Mouse (Mus musculus) heart, embryonic 12.5 days (tissue): ENCODE results near the gene Havcr2. TPM values are rescaled to one million over a fixed set of nuclear protein-coding genes. Genes with fewer than 3 reads are reported as not detected.
"Not testable (repeated sequence)": the region's sequence is repeated elsewhere in the genome, so short reads cannot be mapped to it uniquely, and the experiment has no call there.

Experiments
- ATAC-seq: fragments of 200-750 bp; cut with Nextera tagmentation; 2 replicates; pipeline ENCODE4 v1.8.0; 2017; ENCODE audit warnings: moderate TSS enrichment, moderate library complexity; ENCODE audit not compliant: insufficient number of reproducible peaks, low FRiP score
- H3K27ac ChIP-seq: fragments of 300-500 bp; sonication (generic); 2 replicates; pipeline ENCODE4 v1.5.1; 2016; ENCODE audit warnings: mild to moderate bottlenecking, moderate library complexity; ENCODE audit not compliant: poor library complexity, severe bottlenecking
- H3K27me3 ChIP-seq: fragments of 300-500 bp; sonication (generic); replicated peaks from 2 replicates; pipeline ENCODE4 v1.6.1; 2016; ENCODE audit warnings: mild to moderate bottlenecking, moderate library complexity
- H3K36me3 ChIP-seq: fragments of 300-500 bp; sonication (generic); 2 replicates; pipeline ENCODE4 v1.6.1; 2016; ENCODE audit warnings: mild to moderate bottlenecking, moderate library complexity
- H3K4me1 ChIP-seq: fragments of 300-500 bp; sonication (generic); replicated peaks from 2 replicates; pipeline ENCODE4 v1.6.1; 2016; ENCODE audit warnings: mild to moderate bottlenecking
- H3K4me2 ChIP-seq: fragments of 300-500 bp; sonication (generic); 2 replicates; pipeline ENCODE4 v1.6.1; 2016; ENCODE audit warnings: mild to moderate bottlenecking, moderate library complexity
- H3K4me3 ChIP-seq: fragments of 300-500 bp; sonication (generic); 2 replicates; pipeline ENCODE4 v1.5.1; 2016; ENCODE audit warnings: mild to moderate bottlenecking
- H3K9ac ChIP-seq: fragments of 300-500 bp; sonication (generic); 2 replicates; pipeline ENCODE4 v1.6.1; 2016; ENCODE audit warnings: mild to moderate bottlenecking, moderate library complexity
- H3K9me3 ChIP-seq: fragments of 300-500 bp; sonication (generic); replicated peaks from 2 replicates; pipeline ENCODE4 v1.6.1; 2016; ENCODE audit warnings: mild to moderate bottlenecking, moderate library complexity
- WGBS: fragments of 180-500 bp; shearing (Covaris S2); methylation state at CpG from one replicate; pipeline ENCODE4 v1.1.7; 2016; 5-methylcytosine and 5-hydroxymethylcytosine counted together
- polyA plus RNA-seq: library from polyadenylated mRNA; unstranded; fragments of >200 nt; fragmentation: Nextera tagmentation; extraction: Ambion mirVana; gene quantifications from 2 replicates; pipeline ENCODE4 v1.2.1, GENCODE M21; 2016

Havcr2 gene
- polyA plus RNA-seq, 1 experiment from 2014 or later: 0.10 TPM

DNA sequence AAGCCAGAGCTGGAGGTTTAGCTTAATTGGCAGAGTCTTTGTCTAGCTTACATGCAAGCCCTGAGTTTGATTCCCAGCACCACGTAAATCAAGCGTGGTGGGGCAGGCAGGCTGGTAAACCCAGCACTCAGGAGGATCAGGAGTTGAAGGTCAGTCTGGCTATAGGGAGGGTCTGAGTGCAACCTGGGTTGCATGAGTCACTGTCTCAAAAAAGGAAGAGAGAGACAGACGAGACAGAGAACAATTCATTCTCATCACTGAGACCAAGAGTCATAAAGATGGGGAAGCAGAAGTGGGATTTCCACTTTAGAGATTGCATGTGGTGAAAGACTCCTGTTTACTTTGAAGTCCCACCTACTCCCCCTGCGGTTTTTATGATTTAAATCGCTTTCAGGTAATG is 6.6 kb downstream of the Havcr2 start:
- Histone ChIP-seq H3K4me1 (0 out of 2 replicates have a peak, but pooled peaks cover 3% of the 10 kb centered on the region), H3K4me3 (no peak overlapping the region), H3K9me3 (no peaks in the 10 kb centered on the region), H3K4me2 (no peak overlapping the region), H3K27me3 (no peaks in the 10 kb centered on the region), H3K27ac (no peak overlapping the region), H3K9ac (no peak overlapping the region), H3K36me3 (no peaks in the 10 kb centered on the region)
- ATAC-seq: no peak
- WGBS: 66% methylated on average over 5 of the region's 5 CpGs

DNA sequence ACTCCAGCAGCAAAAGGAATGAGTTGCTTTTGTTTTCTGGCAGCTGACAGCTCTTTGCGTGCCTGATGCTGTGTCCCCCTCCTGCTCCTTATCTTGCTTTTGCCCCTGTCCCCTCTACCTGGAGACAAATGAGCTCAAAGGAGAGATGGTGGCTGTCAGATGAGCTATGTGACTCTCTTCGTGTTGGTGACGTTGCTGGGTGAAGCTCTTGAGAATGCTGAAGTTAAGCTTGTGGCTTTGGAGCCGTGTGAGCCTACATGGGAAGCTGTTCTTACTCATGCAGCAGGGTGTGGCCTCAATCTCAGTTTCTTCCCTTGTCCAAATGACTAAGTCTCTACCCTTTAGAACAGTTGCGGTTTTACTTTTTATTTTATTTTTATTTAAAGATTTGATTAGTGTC is 7.2 kb downstream of the Havcr2 start:
- Histone ChIP-seq H3K27me3 (no peaks in the 10 kb centered on the region), H3K27ac (no peak overlapping the region), H3K4me2 (no peak overlapping the region), H3K9me3 (no peaks in the 10 kb centered on the region), H3K9ac (no peak overlapping the region), H3K4me1 (0 out of 2 replicates have a peak, but pooled peaks cover 3% of the 10 kb centered on the region), H3K4me3 (no peak overlapping the region), H3K36me3 (no peaks in the 10 kb centered on the region)
- 45% methylated on average over 5 of the region's 5 CpGs for WGBS
- ATAC-seq: no peak

DNA sequence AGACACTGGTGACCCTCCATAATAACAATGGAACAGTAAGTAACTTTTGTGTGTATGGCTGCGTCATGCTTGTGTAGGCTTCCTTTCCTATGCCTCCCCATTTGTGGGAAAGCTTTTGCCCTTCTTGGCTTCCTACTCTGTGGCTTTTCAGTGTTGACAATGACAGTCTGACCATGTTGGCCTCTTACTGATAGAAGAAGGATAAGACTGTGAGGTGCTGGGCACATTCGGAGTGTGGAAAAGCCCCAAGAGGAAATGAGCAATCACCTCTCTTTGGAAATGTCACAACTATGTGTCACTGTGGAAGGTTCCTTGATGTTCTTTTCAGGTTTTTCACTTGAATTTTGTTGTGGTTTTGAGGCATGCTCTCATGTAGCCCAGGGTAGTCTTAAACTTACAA is 12.1 kb downstream of the Havcr2 start:
- H3K9me3 ChIP-seq: no peaks in the 10 kb centered on the region
- no peaks in the 10 kb centered on the region for H3K27me3 ChIP-seq
- 0 out of 2 replicates have a peak, but pooled peaks cover 1% of the 10 kb centered on the region for H3K4me1 ChIP-seq
- H3K36me3 ChIP-seq: no peaks in the 10 kb centered on the region
- no peak overlapping the region for H3K4me2 ChIP-seq
- no peak overlapping the region for H3K9ac ChIP-seq
- H3K4me3 ChIP-seq: no peak overlapping the region
- 69% methylated on average over 2 of the region's 2 CpGs for WGBS
- H3K27ac ChIP-seq: no peak overlapping the region
- no peak for ATAC-seq

DNA sequence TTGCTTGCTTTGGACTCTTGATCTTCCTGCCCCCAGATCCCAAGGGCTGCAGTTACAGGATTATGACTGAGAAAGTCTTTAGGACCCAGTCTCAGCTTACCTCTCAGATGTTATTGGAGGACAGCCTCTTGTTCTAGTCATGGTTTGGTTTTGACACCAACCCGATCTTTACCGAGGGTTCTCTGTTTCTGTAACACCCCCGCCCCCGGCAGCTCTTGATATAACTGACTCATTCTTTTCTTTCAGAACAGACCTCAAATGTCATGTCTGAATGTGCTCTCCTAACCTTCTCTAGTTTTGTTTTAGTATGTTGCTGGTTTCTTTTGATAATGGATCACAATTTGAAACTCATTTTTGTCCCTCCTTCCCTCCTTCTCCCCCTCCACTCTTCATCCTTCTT is 19.5 kb downstream of the Havcr2 start:
- Histone ChIP-seq H3K4me3 (no peak overlapping the region), H3K9ac (no peak overlapping the region), H3K4me1 (no peaks in the 10 kb centered on the region), H3K27me3 (no peaks in the 10 kb centered on the region), H3K4me2 (no peak overlapping the region), H3K27ac (no peak overlapping the region), H3K9me3 (no peaks in the 10 kb centered on the region), H3K36me3 (no peaks in the 10 kb centered on the region)
- WGBS: 81% methylated on average over 4 of the region's 4 CpGs
- ATAC-seq: no peak

DNA sequence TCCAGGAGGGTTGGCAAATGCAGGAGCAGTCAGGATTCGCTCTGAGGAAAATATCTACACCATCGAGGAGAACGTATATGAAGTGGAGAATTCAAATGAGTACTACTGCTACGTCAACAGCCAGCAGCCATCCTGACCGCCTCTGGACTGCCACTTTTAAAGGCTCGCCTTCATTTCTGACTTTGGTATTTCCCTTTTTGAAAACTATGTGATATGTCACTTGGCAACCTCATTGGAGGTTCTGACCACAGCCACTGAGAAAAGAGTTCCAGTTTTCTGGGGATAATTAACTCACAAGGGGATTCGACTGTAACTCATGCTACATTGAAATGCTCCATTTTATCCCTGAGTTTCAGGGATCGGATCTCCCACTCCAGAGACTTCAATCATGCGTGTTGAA is 24.6 kb downstream of the Havcr2 start:
- ATAC-seq: no peak
- Histone ChIP-seq H3K4me3 (no peak overlapping the region), H3K9me3 (0 out of 2 replicates have a peak, but pooled peaks cover 4% of the 10 kb centered on the region), H3K27me3 (no peaks in the 10 kb centered on the region), H3K36me3 (no peaks in the 10 kb centered on the region), H3K4me1 (no peaks in the 10 kb centered on the region), H3K9ac (no peak overlapping the region), H3K27ac (no peak overlapping the region), H3K4me2 (no peak overlapping the region)
- 83% methylated on average over 9 of the region's 9 CpGs for WGBS

DNA sequence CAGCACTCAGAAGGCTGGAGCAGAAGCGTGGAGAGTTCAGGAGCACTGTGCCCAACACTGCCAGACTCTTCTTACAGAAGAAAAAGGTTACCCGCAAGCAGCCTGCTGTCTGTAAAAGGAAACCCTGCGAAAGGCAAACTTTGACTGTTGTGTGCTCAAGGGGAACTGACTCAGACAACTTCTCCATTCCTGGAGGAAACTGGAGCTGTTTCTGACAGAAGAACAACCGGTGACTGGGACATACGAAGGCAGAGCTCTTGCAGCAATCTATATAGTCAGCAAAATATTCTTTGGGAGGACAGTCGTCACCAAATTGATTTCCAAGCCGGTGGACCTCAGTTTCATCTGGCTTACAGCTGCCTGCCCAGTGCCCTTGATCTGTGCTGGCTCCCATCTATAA is 25.8 kb downstream of the Havcr2 start:
- Histone ChIP-seq H3K4me1 (no peaks in the 10 kb centered on the region), H3K4me3 (no peak overlapping the region), H3K9ac (no peak overlapping the region), H3K27me3 (no peaks in the 10 kb centered on the region), H3K27ac (no peak overlapping the region), H3K36me3 (no peaks in the 10 kb centered on the region), H3K9me3 (0 out of 2 replicates have a peak, but pooled peaks cover 4% of the 10 kb centered on the region), H3K4me2 (no peak overlapping the region)
- no peak for ATAC-seq
- WGBS: 72% methylated on average over 7 of the region's 7 CpGs

DNA sequence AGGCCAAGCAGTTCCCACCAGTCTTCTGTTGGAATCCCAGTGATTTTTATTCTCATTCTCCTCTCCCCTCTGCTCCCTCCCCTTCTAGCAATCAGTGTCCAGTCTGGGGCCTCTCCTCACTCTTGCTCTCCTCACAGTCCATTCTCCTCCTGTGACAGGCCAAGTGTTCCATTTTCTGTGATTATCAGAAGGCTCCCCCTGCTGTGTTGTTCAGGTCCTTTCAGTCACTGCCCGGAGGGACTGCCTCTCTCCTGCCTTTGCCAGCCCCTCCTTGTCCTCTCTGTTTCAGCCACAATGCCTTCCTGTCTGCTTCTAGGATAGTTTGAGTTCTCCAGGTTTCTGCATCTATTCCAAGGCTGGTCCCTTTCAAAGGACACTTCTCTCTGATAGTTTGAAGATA is 33.5 kb downstream of the Havcr2 start:
- Histone ChIP-seq H3K4me3 (no peak overlapping the region), H3K27me3 (no peaks in the 10 kb centered on the region), H3K36me3 (no peaks in the 10 kb centered on the region), H3K4me2 (no peak overlapping the region), H3K27ac (no peak overlapping the region), H3K9ac (no peak overlapping the region), H3K9me3 (no peaks in the 10 kb centered on the region), H3K4me1 (no peaks in the 10 kb centered on the region)
- 3% methylated on average over 1 of the region's 1 CpGs for WGBS
- no peak for ATAC-seq

DNA sequence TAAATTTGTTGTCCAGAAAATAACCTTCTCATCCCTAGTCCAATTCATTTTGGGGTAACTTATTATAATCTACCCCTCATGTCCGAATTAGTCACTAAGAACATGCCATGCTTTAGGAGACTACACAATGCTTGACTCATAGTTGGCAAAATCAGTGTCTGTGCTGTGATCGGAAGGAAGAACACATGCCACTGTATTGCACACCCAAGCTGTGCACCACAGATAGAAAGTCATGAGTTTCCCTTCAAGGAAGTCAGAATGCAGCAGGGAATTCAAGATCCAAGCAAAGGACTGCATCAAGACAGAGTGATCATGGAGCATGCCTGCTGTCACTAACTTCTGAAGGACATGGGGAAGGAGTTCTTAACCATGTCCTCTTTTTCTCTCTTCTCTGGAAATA is 33.9 kb downstream of the Havcr2 start:
- no peaks in the 10 kb centered on the region for H3K36me3 ChIP-seq
- H3K9me3 ChIP-seq: no peaks in the 10 kb centered on the region
- no peak overlapping the region for H3K9ac ChIP-seq
- 72% methylated on average over 2 of the region's 2 CpGs for WGBS
- H3K4me1 ChIP-seq: no peaks in the 10 kb centered on the region
- no peak overlapping the region for H3K4me3 ChIP-seq
- H3K27me3 ChIP-seq: no peaks in the 10 kb centered on the region
- H3K4me2 ChIP-seq: no peak overlapping the region
- no peak for ATAC-seq
- no peak overlapping the region for H3K27ac ChIP-seq

DNA sequence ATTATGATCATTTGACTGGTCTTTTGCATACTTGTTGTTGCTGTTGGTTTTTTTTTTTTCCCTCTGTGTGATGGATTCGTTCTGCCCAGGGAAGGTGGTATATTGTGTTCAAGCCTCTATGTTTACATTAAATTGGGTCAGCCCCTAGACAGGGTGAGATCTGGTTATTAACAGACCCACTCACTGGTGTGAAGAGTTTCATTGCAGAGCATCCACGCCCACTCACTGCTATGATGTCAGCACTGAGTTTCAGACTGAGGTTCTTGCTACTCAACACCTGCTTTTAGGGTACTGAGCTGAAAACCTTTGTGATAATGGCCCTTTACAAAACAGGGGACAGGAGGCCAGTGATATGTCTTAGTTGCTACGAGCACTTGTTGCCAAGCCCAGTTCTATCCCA is 52.4 kb downstream of the Havcr2 start:
- no peaks in the 10 kb centered on the region for H3K9me3 ChIP-seq
- ATAC-seq: no peak
- H3K4me3 ChIP-seq: no peak overlapping the region
- no peak overlapping the region for H3K4me2 ChIP-seq
- no peaks in the 10 kb centered on the region for H3K27me3 ChIP-seq
- H3K4me1 ChIP-seq: no peaks in the 10 kb centered on the region
- no peaks in the 10 kb centered on the region for H3K36me3 ChIP-seq
- H3K27ac ChIP-seq: no peak overlapping the region
- H3K9ac ChIP-seq: no peak overlapping the region
- WGBS: 58% methylated on average over 3 of the region's 3 CpGs

DNA sequence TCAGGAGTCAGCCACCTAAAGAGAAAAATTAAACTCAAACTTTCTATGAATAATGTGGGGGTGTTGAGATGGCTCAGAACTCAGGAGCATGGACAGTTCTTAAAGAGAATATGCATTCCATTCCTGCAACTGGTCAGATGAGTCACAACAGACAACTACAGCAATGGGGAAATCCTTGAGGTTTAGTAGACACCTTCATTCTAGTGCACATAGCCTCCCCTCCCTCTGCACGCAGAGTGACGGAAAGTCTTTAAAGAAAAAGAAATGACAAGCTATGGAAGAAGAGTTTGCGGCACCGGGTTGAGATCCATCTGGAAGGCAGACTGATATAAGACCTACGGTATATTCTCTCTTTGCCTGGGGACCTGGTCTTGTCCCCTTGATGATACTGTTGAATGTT is 55.2 kb downstream of the Havcr2 start:
- Histone ChIP-seq H3K4me3 (no peak overlapping the region), H3K9ac (no peak overlapping the region), H3K27me3 (no peaks in the 10 kb centered on the region), H3K27ac (no peak overlapping the region), H3K36me3 (no peaks in the 10 kb centered on the region), H3K4me2 (no peak overlapping the region), H3K9me3 (no peaks in the 10 kb centered on the region), H3K4me1 (no peaks in the 10 kb centered on the region)
- 88% methylated on average over 5 of the region's 5 CpGs for WGBS
- no peak for ATAC-seq

DNA sequence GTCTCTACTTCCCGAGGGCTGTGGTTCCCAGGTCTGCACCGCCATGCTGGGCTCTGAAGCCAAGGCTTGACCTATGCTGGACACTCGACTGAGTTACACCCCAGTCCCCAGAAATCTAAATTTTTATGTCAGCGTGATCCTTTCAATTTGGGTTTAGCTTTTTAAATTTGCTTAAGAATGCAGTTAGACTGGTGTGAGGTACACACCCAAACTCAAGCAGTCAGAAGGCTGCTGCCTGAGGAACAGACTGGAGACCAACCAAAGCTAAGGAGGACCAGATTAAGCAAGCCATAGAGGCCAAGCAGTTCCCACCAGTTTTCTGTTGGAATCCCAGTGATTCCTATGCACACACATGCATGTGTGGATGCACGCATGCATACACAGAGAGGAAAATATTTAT is 66.6 kb downstream of the Havcr2 start:
- not testable (repeated sequence) for H3K4me3 ChIP-seq, H3K36me3 ChIP-seq, H3K27ac ChIP-seq, ATAC-seq, H3K9me3 ChIP-seq, H3K9ac ChIP-seq, H3K4me1 ChIP-seq, H3K27me3 ChIP-seq, H3K4me2 ChIP-seq
- 75% methylated on average over 5 of the region's 5 CpGs for WGBS

DNA sequence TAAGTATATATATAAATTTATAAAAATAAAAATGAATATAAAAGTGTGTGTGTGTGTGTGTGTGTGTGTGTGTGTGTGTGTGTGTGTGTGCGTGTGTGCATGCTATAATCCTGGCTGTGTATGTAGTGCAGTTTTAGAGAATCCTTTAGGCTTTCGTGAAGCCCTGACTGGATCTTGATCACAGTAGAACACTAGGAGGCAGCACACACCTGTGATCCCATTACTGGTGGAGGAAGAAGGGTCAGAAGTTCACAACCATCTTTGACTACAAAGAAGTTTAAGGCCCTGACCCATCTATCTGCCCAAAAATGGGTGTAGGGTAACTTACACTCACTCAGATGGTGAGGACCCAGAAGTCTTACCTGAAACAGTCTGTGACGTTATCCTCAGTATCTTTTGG is 68.0 kb downstream of the Havcr2 start:
- Histone ChIP-seq H3K4me3 (no peak overlapping the region), H3K27ac (no peak overlapping the region), H3K36me3 (no peaks in the 10 kb centered on the region), H3K4me2 (no peak overlapping the region), H3K9ac (no peak overlapping the region), H3K27me3 (no peaks in the 10 kb centered on the region), H3K9me3 (no peaks in the 10 kb centered on the region), H3K4me1 (no peaks in the 10 kb centered on the region)
- no peak for ATAC-seq
- WGBS: 77% methylated on average over 3 of the region's 3 CpGs
